Mouse (Mus musculus): ENCODE results near the gene Cttnbp2nl.

- no peak for TF ChIP-seq POLR2A (IDR thresholded peaks at IDR 0.05; ENCODE audit: control insufficient read depth, extremely low read depth, insufficient read depth, low read length, poor library complexity)
- TF ChIP-seq CTCF (IDR thresholded peaks at IDR 0.05; ENCODE audit: borderline replicate concordance, control insufficient read depth, extremely low read depth, insufficient read depth, low read length, poor library complexity): no peak
Observed at GRCm38 (mm10) chr3:105019826-105020692, 32.9 kb downstream of the Cttnbp2nl start.
